Mouse (Mus musculus) liver, adult (tissue): ENCODE measurements around the gene Casp3.

Experiments
- GATA4 ChIP-seq: IDR thresholded peaks from 2 replicates; pipeline ENCODE4 v1.6.1; 2014; ENCODE audit warnings: mild to moderate bottlenecking, low read length; ENCODE audit not compliant: insufficient replicate concordance

The Casp3 gene

GRCm38 (mm10) chr8:46598114-46598513, 19.0 kb upstream of the Casp3 start:
- no peak for TF ChIP-seq GATA4

GRCm38 (mm10) chr8:46598753-46599152, 18.3 kb upstream of the Casp3 start:
- TF ChIP-seq GATA4 = no peak

- TF ChIP-seq GATA4 = no peak
Measured at GRCm38 (mm10) chr8:46599314-46599904, 17.7 kb upstream of the Casp3 start.

GRCm38 (mm10) chr8:46600959-46601707, 16.0 kb upstream of the Casp3 start:
- no peak for TF ChIP-seq GATA4

GRCm38 (mm10) chr8:46603587-46603986, 13.5 kb upstream of the Casp3 start:
- TF ChIP-seq GATA4 = no peak

GRCm38 (mm10) chr8:46606930-46607329, 10.2 kb upstream of the Casp3 start:
- no peak for TF ChIP-seq GATA4

- TF ChIP-seq GATA4 = no peak
Measured at GRCm38 (mm10) chr8:46611557-46611956, 5.5 kb upstream of the Casp3 start.

GRCm38 (mm10) chr8:46612913-46613312, 4.2 kb upstream of the Casp3 start:
- no peak for TF ChIP-seq GATA4

- no peak for TF ChIP-seq GATA4
Measured at GRCm38 (mm10) chr8:46613377-46613776, 3.7 kb upstream of the Casp3 start.

- no peak for TF ChIP-seq GATA4
Measured at GRCm38 (mm10) chr8:46615936-46616335, 1.2 kb upstream of the Casp3 start.

- TF ChIP-seq GATA4 = no peak
Measured at GRCm38 (mm10) chr8:46617690-46618620, 864 bp downstream of the Casp3 start.

- no peak for TF ChIP-seq GATA4
Measured at GRCm38 (mm10) chr8:46618639-46619320, 1.7 kb downstream of the Casp3 start.

GRCm38 (mm10) chr8:46622446-46623270, 5.6 kb downstream of the Casp3 start:
- TF ChIP-seq GATA4 = no peak

- TF ChIP-seq GATA4 = no peak
Measured at GRCm38 (mm10) chr8:46625166-46625565, 8.1 kb downstream of the Casp3 start.
